Mouse (Mus musculus) ES-Bruce4 (cell line): ENCODE data around the gene Ssbp4.
A peak's percentile ranks its signal among the peaks of the same experiment; 100 is the strongest.

ENCODE experiments used
- CTCF ChIP-seq: IDR thresholded peaks from one replicate; pipeline ENCODE4 v1.8.1; 2011; ENCODE audit warnings: low read depth, low read length
- EP300 ChIP-seq: IDR thresholded peaks from 2 replicates; pipeline ENCODE4 v1.6.1; 2011; ENCODE audit warnings: low read depth, low read length; ENCODE audit not compliant: insufficient read depth
- POLR2A ChIP-seq: IDR thresholded peaks from one replicate; pipeline ENCODE4 v1.8.1; 2011; ENCODE audit warnings: low read length; ENCODE audit not compliant: insufficient read depth

DNA sequence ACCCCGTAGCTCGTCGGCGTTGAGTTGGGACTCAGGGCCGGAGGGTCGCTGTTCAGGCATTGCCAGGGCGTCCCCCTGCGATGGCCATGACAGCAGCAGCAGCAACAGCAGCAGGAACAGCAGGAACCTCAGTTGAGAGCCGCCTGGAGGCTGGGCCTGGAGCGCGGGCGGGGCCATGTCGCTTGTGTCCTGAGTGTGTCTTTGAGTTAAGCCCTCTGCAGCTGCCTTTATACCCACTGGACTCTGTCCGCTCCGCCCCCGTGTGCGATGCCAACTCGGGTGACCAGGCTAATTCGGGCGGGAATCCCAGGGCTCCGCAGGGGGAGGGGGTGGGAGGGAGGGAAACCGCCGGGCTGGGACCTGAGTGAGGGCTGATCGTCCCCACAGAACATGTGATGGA, 22.8 kb upstream of the Ssbp4 start:
- TF ChIP-seq CTCF: no peak
- TF ChIP-seq POLR2A: no peak
- 0 out of 2 replicates have a peak, but pooled peaks have one; percentile 4 for TF ChIP-seq EP300
